Mouse (Mus musculus): ENCODE measurements around the gene Ecm1. TPM values are rescaled to one million over a fixed set of nuclear protein-coding genes. Genes with fewer than 3 reads are reported as not detected.

Gene Ecm1
- polyA plus RNA-seq, 1 experiment from 2014 or later, result 10.9 TPM

- Histone ChIP-seq H3K9me3 (ENCODE audit: control insufficient read depth, low read length) (no peaks in the 10 kb centered on the region), H3K4me3 (replicated peaks; ENCODE audit: low read depth, low read length) (no peak overlapping the region), H3K9ac (replicated peaks; ENCODE audit: low read length) (no peak overlapping the region), H3K27me3 (ENCODE audit: control insufficient read depth, insufficient read depth, low read length) (no peaks in the 10 kb centered on the region), H3K4me2 (ENCODE audit: low read length) (no peak overlapping the region), H3K36me3 (ENCODE audit: control insufficient read depth, insufficient read depth, low read length) (no peaks in the 10 kb centered on the region), H3K4me1 (ENCODE audit: control insufficient read depth, insufficient read depth, low read length) (peaks cover 11% of the 10 kb centered on the region; the same call in 1 of the 2 replicates), H3K27ac (replicated peaks; ENCODE audit: low read depth, low read length) (no peak overlapping the region)
- WGBS, result 34% methylated on average over 11 of the region's 11 CpGs
- ATAC-seq (ENCODE audit: low FRiP score, low TSS enrichment), result no peak
- no peak for DNase-seq
These were observed 50.0 kb downstream of the Ecm1 start for GRCm38 (mm10) chr3:95689171-95689915.

DNA sequence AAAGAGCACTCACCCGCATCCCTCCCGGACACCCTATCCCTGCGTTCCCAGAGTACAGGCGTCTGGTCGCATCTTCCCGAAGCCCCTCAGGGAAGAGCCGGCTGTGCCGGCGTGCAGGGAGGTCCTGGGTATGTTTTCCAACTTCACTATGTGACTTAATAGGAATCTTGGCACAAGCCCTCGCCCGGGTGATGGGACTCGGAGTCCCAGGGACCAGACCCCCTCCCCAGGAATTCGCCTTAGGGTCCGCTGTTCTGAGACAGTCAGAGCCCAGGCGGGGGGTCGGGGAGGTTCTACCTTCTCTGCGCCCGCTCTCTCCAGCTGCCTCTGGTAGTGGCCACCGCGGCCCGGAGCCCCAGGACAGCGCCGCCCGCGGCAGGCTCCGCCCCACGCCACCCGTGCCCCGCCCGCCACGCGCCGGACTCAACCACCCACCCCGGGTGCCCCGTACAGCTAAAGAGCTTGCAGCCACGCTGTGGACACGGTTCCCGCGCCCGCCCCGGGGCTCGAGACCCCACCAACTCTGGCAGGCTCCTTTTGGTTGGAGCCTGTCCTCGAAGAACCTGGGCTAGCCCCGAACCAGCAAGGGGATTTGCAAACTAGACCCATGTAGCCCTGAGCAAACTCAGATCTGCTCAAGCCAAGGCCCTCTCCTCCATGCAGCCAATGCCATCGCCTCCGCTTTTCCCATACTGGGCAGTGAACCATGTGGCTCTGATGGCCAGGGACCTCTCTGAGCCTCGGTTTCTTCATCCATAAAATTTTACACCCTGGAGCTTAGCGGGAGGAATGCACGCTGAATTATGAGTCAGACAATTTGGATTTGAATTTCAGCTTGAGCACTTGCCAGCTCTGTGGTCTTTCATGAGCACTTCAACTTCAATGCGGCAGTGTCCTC is 51.6 kb downstream of the Ecm1 start, which contains the start of gene Adamtsl4:
Gene Adamtsl4 (minus strand): TSS at position 394 of the 898 bp plus-strand sequence.
- Histone ChIP-seq H3K36me3 (ENCODE audit: control insufficient read depth, insufficient read depth, low read length) (no peaks in the 10 kb centered on the region), H3K9me3 (ENCODE audit: control insufficient read depth, low read length) (no peaks in the 10 kb centered on the region), H3K27ac (replicated peaks; ENCODE audit: low read depth, low read length) (no peak within 1 kb of the TSS), H3K27me3 (ENCODE audit: control insufficient read depth, insufficient read depth, low read length) (no peaks in the 10 kb centered on the region), H3K4me1 (ENCODE audit: control insufficient read depth, insufficient read depth, low read length) (peaks cover 11% of the 10 kb centered on the region; the same call in 1 of the 2 replicates), H3K9ac (replicated peaks; ENCODE audit: low read length) (peak within 1 kb of the TSS; percentile 48; the same call in 1 of the 2 replicates), H3K4me3 (replicated peaks; ENCODE audit: low read depth, low read length) (peak within 1 kb of the TSS; percentile 33), H3K4me2 (ENCODE audit: low read length) (peak within 1 kb of the TSS; percentile 71)
- ATAC-seq (ENCODE audit: low FRiP score, low TSS enrichment), result peak; percentile 57
- peak; percentile 65 for DNase-seq
- WGBS, result 4% methylated on average over 50 of the region's 50 CpGs

DNA sequence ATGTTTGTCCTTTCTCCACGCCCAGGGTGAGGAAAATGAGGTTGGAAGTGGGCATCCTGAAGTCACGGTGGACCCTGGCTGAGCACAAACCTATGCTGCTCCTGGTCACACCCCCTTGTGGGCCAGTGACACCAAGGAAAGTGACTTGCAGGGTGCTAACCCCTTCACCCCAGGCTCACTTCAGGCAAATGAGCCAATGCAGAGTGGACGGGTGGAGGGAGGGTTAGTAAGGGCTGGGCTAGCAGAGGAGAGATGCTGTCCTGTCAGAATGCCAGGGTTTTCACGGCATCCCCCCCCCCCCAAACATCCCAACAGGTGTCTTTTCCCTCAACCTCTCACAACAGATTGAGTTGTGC is 52.2 kb downstream of the Ecm1 start:
- peak overlapping the region; percentile 48; the same call in 1 of the 2 replicates for H3K9ac ChIP-seq (replicated peaks; ENCODE audit: low read length)
- no peaks in the 10 kb centered on the region for H3K36me3 ChIP-seq (ENCODE audit: control insufficient read depth, insufficient read depth, low read length)
- H3K4me3 ChIP-seq (replicated peaks; ENCODE audit: low read depth, low read length), result peak overlapping the region; percentile 33; the same call in 1 of the 2 replicates
- H3K9me3 ChIP-seq (ENCODE audit: control insufficient read depth, low read length), result no peaks in the 10 kb centered on the region
- no peaks in the 10 kb centered on the region for H3K27me3 ChIP-seq (ENCODE audit: control insufficient read depth, insufficient read depth, low read length)
- peaks cover 11% of the 10 kb centered on the region; the same call in 1 of the 2 replicates for H3K4me1 ChIP-seq (ENCODE audit: control insufficient read depth, insufficient read depth, low read length)
- ATAC-seq (ENCODE audit: low FRiP score, low TSS enrichment) (no peak; the same call in 1 of the 2 replicates), DNase-seq (no peak)
- peak overlapping the region; percentile 71 for H3K4me2 ChIP-seq (ENCODE audit: low read length)
- no peak overlapping the region for H3K27ac ChIP-seq (replicated peaks; ENCODE audit: low read depth, low read length)
- WGBS, result 14% methylated on average over 4 of the region's 4 CpGs

DNA sequence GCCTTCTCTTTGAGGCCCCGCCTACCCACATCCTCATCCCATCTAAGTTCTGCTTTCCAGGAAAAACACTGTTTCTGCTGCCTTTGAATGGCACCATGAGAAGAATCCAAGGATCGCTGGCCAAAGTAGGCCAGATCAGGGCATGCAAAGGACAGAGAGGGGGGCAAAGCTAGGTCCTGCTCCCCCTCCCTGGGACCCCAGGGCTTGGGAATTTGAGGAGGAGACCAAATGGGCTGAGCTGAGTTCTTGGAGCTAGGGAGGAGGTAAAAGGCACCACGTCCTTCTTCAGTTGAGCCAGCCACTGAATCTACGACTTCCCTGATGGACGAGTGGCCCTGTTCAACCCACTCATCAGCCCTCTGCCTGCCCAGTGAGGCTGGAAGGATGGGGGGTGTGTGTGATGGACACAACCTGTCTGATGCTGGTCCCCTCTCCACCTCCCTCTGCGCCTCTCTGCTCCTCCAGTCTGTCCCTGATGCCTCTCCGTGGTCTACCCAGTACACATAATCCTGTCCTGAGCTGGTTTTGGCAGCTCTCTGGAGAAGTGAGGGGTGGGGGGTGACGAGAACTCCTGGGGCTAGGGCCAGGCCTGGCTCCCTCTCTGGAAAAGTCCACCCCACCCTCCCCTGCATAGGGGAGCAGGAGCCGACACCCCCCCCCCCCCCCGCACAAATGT is 52.7 kb downstream of the Ecm1 start:
- H3K4me3 ChIP-seq (replicated peaks; ENCODE audit: low read depth, low read length), result no peak overlapping the region
- no peaks in the 10 kb centered on the region for H3K9me3 ChIP-seq (ENCODE audit: control insufficient read depth, low read length)
- no peak for ATAC-seq (ENCODE audit: low FRiP score, low TSS enrichment)
- H3K27ac ChIP-seq (replicated peaks; ENCODE audit: low read depth, low read length), result no peak overlapping the region
- peaks cover 11% of the 10 kb centered on the region; the same call in 1 of the 2 replicates for H3K4me1 ChIP-seq (ENCODE audit: control insufficient read depth, insufficient read depth, low read length)
- 44% methylated on average over 10 of the region's 10 CpGs for WGBS
- H3K27me3 ChIP-seq (ENCODE audit: control insufficient read depth, insufficient read depth, low read length), result no peaks in the 10 kb centered on the region
- H3K4me2 ChIP-seq (ENCODE audit: low read length), result no peak overlapping the region; the same call in 1 of the 2 replicates
- peak overlapping the region; percentile 48; the same call in 1 of the 2 replicates for H3K9ac ChIP-seq (replicated peaks; ENCODE audit: low read length)
- no peak for DNase-seq
- H3K36me3 ChIP-seq (ENCODE audit: control insufficient read depth, insufficient read depth, low read length), result no peaks in the 10 kb centered on the region

DNA sequence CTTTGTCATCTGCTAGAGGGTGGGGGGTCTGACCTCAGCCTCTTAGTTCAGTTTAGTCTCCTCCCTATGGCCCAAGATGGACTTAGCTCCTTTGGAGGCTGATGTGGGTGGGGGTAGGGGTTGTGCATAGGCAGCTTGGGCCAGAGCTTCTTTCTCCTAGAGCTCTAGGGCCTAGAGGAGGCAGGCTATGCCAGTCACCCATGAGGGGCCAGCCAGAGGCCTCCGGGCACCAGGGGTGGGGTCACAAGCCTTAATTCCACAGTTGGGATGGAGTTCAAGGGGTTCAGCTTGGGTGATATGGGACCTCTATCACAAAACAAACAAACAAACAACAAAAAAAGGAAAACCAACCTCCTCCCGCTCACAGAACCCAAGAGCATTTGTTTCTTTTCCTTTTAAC is 53.7 kb downstream of the Ecm1 start:
- DNase-seq (no peak), ATAC-seq (ENCODE audit: low FRiP score, low TSS enrichment) (no peak)
- H3K4me3 ChIP-seq (replicated peaks; ENCODE audit: low read depth, low read length), result no peak overlapping the region
- H3K4me1 ChIP-seq (ENCODE audit: control insufficient read depth, insufficient read depth, low read length), result peaks cover 11% of the 10 kb centered on the region; the same call in 1 of the 2 replicates
- no peaks in the 10 kb centered on the region for H3K9me3 ChIP-seq (ENCODE audit: control insufficient read depth, low read length)
- no peak overlapping the region for H3K27ac ChIP-seq (replicated peaks; ENCODE audit: low read depth, low read length)
- WGBS, result 75% methylated on average over 2 of the region's 2 CpGs
- no peak overlapping the region for H3K4me2 ChIP-seq (ENCODE audit: low read length)
- no peaks in the 10 kb centered on the region for H3K36me3 ChIP-seq (ENCODE audit: control insufficient read depth, insufficient read depth, low read length)
- no peaks in the 10 kb centered on the region for H3K27me3 ChIP-seq (ENCODE audit: control insufficient read depth, insufficient read depth, low read length)
- H3K9ac ChIP-seq (replicated peaks; ENCODE audit: low read length), result no peak overlapping the region

GRCm38 (mm10) chr3:95685301-95685700 is 54.1 kb downstream of the Ecm1 start:
- WGBS, result 85% methylated on average over 4 of the region's 4 CpGs
- Histone ChIP-seq H3K4me1 (ENCODE audit: control insufficient read depth, insufficient read depth, low read length) (peaks cover 11% of the 10 kb centered on the region; the same call in 1 of the 2 replicates), H3K4me3 (replicated peaks; ENCODE audit: low read depth, low read length) (no peak overlapping the region), H3K9ac (replicated peaks; ENCODE audit: low read length) (no peak overlapping the region), H3K36me3 (ENCODE audit: control insufficient read depth, insufficient read depth, low read length) (no peaks in the 10 kb centered on the region), H3K27me3 (ENCODE audit: control insufficient read depth, insufficient read depth, low read length) (no peaks in the 10 kb centered on the region), H3K9me3 (ENCODE audit: control insufficient read depth, low read length) (no peaks in the 10 kb centered on the region), H3K27ac (replicated peaks; ENCODE audit: low read depth, low read length) (no peak overlapping the region), H3K4me2 (ENCODE audit: low read length) (no peak overlapping the region)
- ATAC-seq (ENCODE audit: low FRiP score, low TSS enrichment), result no peak
- no peak for DNase-seq

DNA sequence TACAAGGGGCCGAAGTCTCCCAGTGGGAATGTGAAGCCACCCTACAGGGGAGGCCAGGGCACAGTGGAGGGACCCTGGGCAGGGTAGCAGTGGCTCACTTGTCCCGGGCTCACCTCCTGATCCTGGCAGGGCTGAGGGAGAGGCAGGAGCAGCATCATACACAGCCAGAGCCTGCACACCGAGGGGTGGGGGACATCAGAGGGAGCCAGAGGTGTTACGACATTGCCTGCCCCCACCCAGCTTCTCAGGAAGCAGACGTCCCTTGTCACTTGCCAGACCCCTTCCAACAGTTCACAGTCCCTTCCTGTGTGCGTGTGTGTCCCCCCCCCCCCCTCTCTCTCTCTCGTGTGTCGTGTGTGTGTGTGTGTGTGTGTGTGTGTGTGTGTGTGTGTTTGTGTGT is 54.5 kb downstream of the Ecm1 start:
- 77% methylated on average over 5 of the region's 8 CpGs for WGBS

More for the DNA sequence above, 54.5 kb downstream of the Ecm1 start:
- no peak overlapping the region for H3K27ac ChIP-seq (replicated peaks; ENCODE audit: low read depth, low read length)
- H3K4me1 ChIP-seq (ENCODE audit: control insufficient read depth, insufficient read depth, low read length), result peaks cover 11% of the 10 kb centered on the region; the same call in 1 of the 2 replicates
- DNase-seq, result no peak
- no peak overlapping the region for H3K4me3 ChIP-seq (replicated peaks; ENCODE audit: low read depth, low read length)
- no peak for ATAC-seq (ENCODE audit: low FRiP score, low TSS enrichment)
- no peaks in the 10 kb centered on the region for H3K27me3 ChIP-seq (ENCODE audit: control insufficient read depth, insufficient read depth, low read length)
- H3K9ac ChIP-seq (replicated peaks; ENCODE audit: low read length), result no peak overlapping the region
- H3K4me2 ChIP-seq (ENCODE audit: low read length), result no peak overlapping the region
- no peaks in the 10 kb centered on the region for H3K36me3 ChIP-seq (ENCODE audit: control insufficient read depth, insufficient read depth, low read length)
- H3K9me3 ChIP-seq (ENCODE audit: control insufficient read depth, low read length), result no peaks in the 10 kb centered on the region
